24 mouse cellular contexts compared by ENCODE assay signal in the genomic region with DNA sequence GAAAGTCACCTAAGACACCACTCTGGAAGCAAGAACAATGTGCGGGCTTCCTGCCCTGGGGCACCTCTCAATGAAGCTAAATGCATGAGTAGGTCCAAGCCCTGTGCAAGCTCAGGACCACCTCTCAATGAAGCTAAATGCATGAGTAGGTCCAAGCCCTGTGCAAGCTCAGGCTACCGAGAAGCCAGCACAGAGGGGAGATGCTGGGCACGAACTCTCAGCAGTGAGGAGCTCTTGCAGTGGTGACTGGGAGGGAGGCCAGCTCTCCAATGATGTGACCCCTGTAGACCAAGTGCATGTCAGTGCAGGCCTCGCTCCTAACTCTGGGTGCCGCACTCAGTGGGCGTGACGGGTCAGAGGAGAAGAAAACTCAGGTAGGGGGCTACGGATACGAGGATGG. TPM values are rescaled to one million over a fixed set of nuclear protein-coding genes. Genes with fewer than 3 reads are reported as not detected.
DNase-seq lines count a peak whose midpoint lies in the region; ATAC-seq and TF ChIP-seq lines count a peak whose summit lies in the region.
"Had no signal": no experiment of that assay in that cellular context is flagged by ENCODE, and none has a peak within 500 bp of the region (broad histone marks: within the 10 kb centered on the region; RNA-seq: fewer than 3 reads in every experiment).

No protein-coding gene starts in this region.

- no peak overlapping the region for H3K9ac ChIP-seq in kidney, embryonic 15.5 days
- H3K9ac ChIP-seq in kidney, postnatal 0 days (ENCODE audit: low read depth, low read length) = no peak overlapping the region
- H3K9ac ChIP-seq: embryonic facial prominence, embryonic 12.5 days; forebrain, embryonic 13.5 days had no signal

- H3K36me3 ChIP-seq in heart, embryonic 10.5 days = peaks cover 20% of the 10 kb centered on the region; the same call in 1 of the 2 replicates
- H3K36me3 ChIP-seq in kidney, embryonic 15.5 days = peaks cover 4% of the 10 kb centered on the region
- 0 out of 2 replicates have a peak, but pooled peaks cover 3% of the 10 kb centered on the region for H3K36me3 ChIP-seq in kidney, postnatal 0 days (ENCODE audit: insufficient read depth, low read length)
- H3K36me3 ChIP-seq in myocyte (ENCODE audit: control insufficient read depth, insufficient read depth) = no peaks in the 10 kb centered on the region

- no peak for TF ChIP-seq CTCF in kidney, postnatal 0 days (IDR thresholded peaks at IDR 0.05; ENCODE audit: low read depth)

- ATAC-seq in kidney, embryonic 15.5 days (replicated peaks; ENCODE audit: low FRiP score) = peak; percentile 69
- ATAC-seq in kidney, postnatal 0 days (replicated peaks; ENCODE audit: low FRiP score, low read depth) = no peak
- ATAC-seq: activated CD4-positive, CD25-positive, alpha-beta regulatory T cell, adult 4 months; CD4-positive, CD25-positive, alpha-beta regulatory T cell, adult 4 months; forebrain, embryonic 13.5 days; Patski had no signal

- H3K4me1 ChIP-seq in heart, embryonic 10.5 days = peaks cover 7% of the 10 kb centered on the region; the same call in 1 of the 2 replicates
- peaks cover 22% of the 10 kb centered on the region for H3K4me1 ChIP-seq in kidney, embryonic 15.5 days
- H3K4me1 ChIP-seq in kidney, postnatal 0 days (replicated peaks; ENCODE audit: insufficient read depth, low read length) = no peaks in the 10 kb centered on the region
- H3K4me1 ChIP-seq: embryonic facial prominence, embryonic 10.5 days; forebrain, embryonic 13.5 days had no signal

- no peak overlapping the region for H3K27ac ChIP-seq in heart, embryonic 10.5 days
- H3K27ac ChIP-seq in kidney, embryonic 15.5 days = peak overlapping the region; percentile 88
- peak overlapping the region; percentile 67 for H3K27ac ChIP-seq in kidney, postnatal 0 days
- H3K27ac ChIP-seq: embryonic facial prominence, embryonic 10.5 days; embryonic facial prominence, embryonic 12.5 days; forebrain, embryonic 13.5 days had no signal

- no peaks in the 10 kb centered on the region for H3K9me3 ChIP-seq in heart, embryonic 10.5 days
- H3K9me3 ChIP-seq in kidney, embryonic 15.5 days (replicated peaks) = no peaks in the 10 kb centered on the region
- H3K9me3 ChIP-seq in kidney, postnatal 0 days (replicated peaks; ENCODE audit: low read length) = no peaks in the 10 kb centered on the region
- H3K9me3 ChIP-seq: embryonic facial prominence, embryonic 10.5 days; embryonic facial prominence, embryonic 12.5 days; forebrain, embryonic 13.5 days; G1E had no signal

- no peak overlapping the region for H3ac ChIP-seq in myocyte (ENCODE audit: control insufficient read depth, insufficient read length)

- no peak overlapping the region for H3K4me2 ChIP-seq in kidney, embryonic 15.5 days
- H3K4me2 ChIP-seq in kidney, postnatal 0 days (ENCODE audit: low read length) = no peak overlapping the region
- H3K4me2 ChIP-seq in myocyte (ENCODE audit: low read depth) = peak overlapping the region; percentile 77
- H3K4me2 ChIP-seq: embryonic facial prominence, embryonic 12.5 days; forebrain, embryonic 13.5 days had no signal

- WGBS in heart, embryonic 10.5 days = 92% methylated on average over 9 of the region's 9 CpGs
- 56% methylated on average over 9 of the region's 9 CpGs for WGBS in kidney, embryonic 15.5 days
- WGBS in kidney, postnatal 0 days = 67% methylated on average over 9 of the region's 9 CpGs

- no peak for TF ChIP-seq POLR2A in myocyte (IDR thresholded peaks at IDR 0.05; ENCODE audit: insufficient read length, low read depth)

- no peaks in the 10 kb centered on the region for H3K79me2 ChIP-seq in myocyte (ENCODE audit: control insufficient read depth, insufficient read depth)

- no peak overlapping the region for H3K4me3 ChIP-seq in heart, embryonic 10.5 days
- H3K4me3 ChIP-seq in kidney, embryonic 15.5 days (replicated peaks) = no peak overlapping the region
- no peak overlapping the region for H3K4me3 ChIP-seq in kidney, postnatal 0 days (replicated peaks; ENCODE audit: low read depth, low read length)
- no peak overlapping the region for H3K4me3 ChIP-seq in myocyte
- H3K4me3 ChIP-seq: embryonic facial prominence, embryonic 10.5 days; embryonic facial prominence, embryonic 12.5 days; forebrain, embryonic 13.5 days had no signal

- H3K27me3 ChIP-seq in heart, embryonic 10.5 days (ENCODE audit: insufficient read depth, poor library complexity, severe bottlenecking) = no peaks in the 10 kb centered on the region
- H3K27me3 ChIP-seq in kidney, embryonic 15.5 days = no peaks in the 10 kb centered on the region
- no peaks in the 10 kb centered on the region for H3K27me3 ChIP-seq in kidney, postnatal 0 days (ENCODE audit: insufficient read depth, low read length)
- no peaks in the 10 kb centered on the region for H3K27me3 ChIP-seq in myocyte (ENCODE audit: control insufficient read depth, insufficient read depth, insufficient read length)
- H3K27me3 ChIP-seq: CH12.LX; embryonic facial prominence, embryonic 12.5 days; forebrain, embryonic 13.5 days; Patski had no signal

- peak; percentile 85 for DNase-seq in heart, adult 11 months
- no peak for DNase-seq in heart, embryonic 10.5 days (ENCODE audit: low spot score)
- no peak for DNase-seq in kidney, postnatal 10 days
- no peak for DNase-seq in kidney, postnatal 0 days (ENCODE audit: low spot score)
- DNase-seq in kidney, adult 18-20 months = no peak
- DNase-seq: adrenal gland, adult 8-10 months; adrenal gland, postnatal 14 days; adrenal gland, postnatal 36 days; B cell, adult 2 months; cerebellum, adult 11-12 months; cerebellum, adult 2 months; cerebellum, adult 9-10 months; cerebellum, postnatal 10 days; cerebellum, postnatal 25 days had no signal

TF ChIP-seq in myocyte, 11 proteins besides CTCF, POLR2A, EP300 and RAD21:
- no peak for TF ChIP-seq USF1 (IDR thresholded peaks at IDR 0.05; ENCODE audit: low read depth)
- TF ChIP-seq MYOD1 (IDR thresholded peaks at IDR 0.05; ENCODE audit: control insufficient read depth in 1 of 3, insufficient read length in 2 of 3, low read depth in 2 of 3) = no peak
- no peak for TF ChIP-seq MYOG (IDR thresholded peaks at IDR 0.05; ENCODE audit: control insufficient read depth in 1 of 3, insufficient read depth in 1 of 3, insufficient read length in 2 of 3, low read depth in 2 of 3)
- no peak for TF ChIP-seq CEBPB (IDR thresholded peaks at IDR 0.05; ENCODE audit: insufficient read depth, poor library complexity, severe bottlenecking)
- no peak for TF ChIP-seq TCF12 (IDR thresholded peaks at IDR 0.05; ENCODE audit: insufficient read depth, poor library complexity, severe bottlenecking)
- no peak for TF ChIP-seq REST (IDR thresholded peaks at IDR 0.05; ENCODE audit: insufficient read depth, insufficient read length)
- TF ChIP-seq MAX (IDR thresholded peaks at IDR 0.05; ENCODE audit: low read depth) = no peak
- no peak for TF ChIP-seq TCF3 (IDR thresholded peaks at IDR 0.05; ENCODE audit: insufficient read length, low read depth)
- no peak for TF ChIP-seq SRF (IDR thresholded peaks at IDR 0.05; ENCODE audit: control insufficient read depth, insufficient read length, low read depth)
- TF ChIP-seq E2F4 (IDR thresholded peaks at IDR 0.05; ENCODE audit: insufficient read depth) = no peak
- TF ChIP-seq POLR2AphosphoS2 (IDR thresholded peaks at IDR 0.05; ENCODE audit: insufficient read length, low read depth) = no peak

RNA-seq across cellular contexts. Expression of gene Aplf, which starts 19.3 kb away (rescaled TPM):
- polyA plus RNA-seq in heart, embryonic 10.5 days (2016; fragmentation: Nextera tagmentation; extraction: Ambion mirVana) = 11.6 and 12.3 TPM in 2 replicates
- 15.9 and 18.9 TPM in 2 replicates for polyA plus RNA-seq in kidney, embryonic 15.5 days (2015; fragmentation: Nextera tagmentation; extraction: Ambion mirVana)
- 12.7 and 14.3 TPM in 2 replicates for polyA plus RNA-seq in kidney, postnatal 0 days (2015; fragmentation: Nextera tagmentation; extraction: Ambion mirVana)
- 4.1 TPM for polyA plus RNA-seq in myocyte (2012; fragmentation: generic; extraction: Trizol)
